In the genomic region with DNA sequence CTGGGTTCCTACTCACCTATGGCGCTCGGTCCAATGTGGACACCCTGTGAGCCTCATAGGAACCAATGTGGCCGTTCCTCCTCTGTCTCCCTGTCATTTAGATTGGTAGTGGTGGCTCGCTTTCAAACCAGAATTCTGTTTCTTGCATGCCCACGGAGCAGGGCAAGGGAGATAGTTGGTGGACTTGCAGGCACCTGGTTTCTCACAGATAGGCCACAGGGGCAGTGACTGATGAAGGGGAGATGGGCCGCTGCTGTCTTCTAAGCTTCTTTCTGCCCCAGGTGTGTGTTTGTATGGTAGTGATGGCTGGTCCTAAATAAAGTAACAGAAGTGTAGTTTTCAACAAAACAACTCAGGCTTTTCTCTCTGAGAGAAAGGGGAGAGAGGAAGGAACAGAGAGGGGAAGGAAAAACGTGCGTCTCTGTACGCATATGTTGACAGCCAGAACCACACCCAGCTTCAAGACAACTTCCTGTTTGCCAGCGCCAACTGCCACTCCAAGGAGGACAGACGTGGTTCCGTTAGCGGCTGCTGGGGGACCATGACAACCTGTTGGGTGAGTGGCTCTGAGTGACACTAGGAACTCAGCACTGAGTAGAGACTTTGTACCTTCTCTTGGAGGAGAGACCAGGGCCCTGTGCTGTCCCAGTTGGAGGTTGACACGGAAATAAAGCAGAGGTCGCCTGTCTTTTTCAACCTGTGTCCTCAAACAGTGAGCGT, we compare ENCODE assay signal across 9 mouse cellular contexts.
DNase-seq lines count a peak whose midpoint lies in the region; ATAC-seq and TF ChIP-seq lines count a peak whose summit lies in the region.
"Had no signal": no experiment of that assay in that cellular context is flagged by ENCODE, and none has a peak within 500 bp of the region (broad histone marks: within the 10 kb centered on the region; RNA-seq: fewer than 3 reads in every experiment).

No protein-coding gene starts in this region.

- TF ChIP-seq CTCF in lung, embryonic 14.5 days (IDR thresholded peaks at IDR 0.05; ENCODE audit: low read depth): no peak

- H3K4me2 ChIP-seq in limb, embryonic 12.5 days: no peak overlapping the region
- peak overlapping the region; percentile 46 for H3K4me2 ChIP-seq in lung, embryonic 14.5 days
- peak overlapping the region; percentile 37 for H3K4me2 ChIP-seq in stomach, embryonic 15.5 days

- H3K9ac ChIP-seq in limb, embryonic 12.5 days (replicated peaks): 0 out of 2 replicates have a peak overlapping the region, but pooled peaks have one; percentile 44
- no peak overlapping the region for H3K9ac ChIP-seq in lung, embryonic 14.5 days
- H3K9ac ChIP-seq in stomach, embryonic 15.5 days: no peak overlapping the region

- H3K27me3 ChIP-seq in limb, embryonic 12.5 days: no peaks in the 10 kb centered on the region
- H3K27me3 ChIP-seq in limb, embryonic 10.5 days (ENCODE audit: low read depth, poor library complexity, severe bottlenecking): no peaks in the 10 kb centered on the region
- no peaks in the 10 kb centered on the region for H3K27me3 ChIP-seq in lung, embryonic 14.5 days (ENCODE audit: insufficient read depth, low read length)
- H3K27me3 ChIP-seq in stomach, embryonic 15.5 days (replicated peaks): no peaks in the 10 kb centered on the region
- H3K27me3 ChIP-seq: limb, embryonic 13.5 days had no signal

- H3K4me1 ChIP-seq in limb, embryonic 12.5 days (replicated peaks): peaks cover 8% of the 10 kb centered on the region
- H3K4me1 ChIP-seq in limb, embryonic 10.5 days: peaks cover 10% of the 10 kb centered on the region
- no peaks in the 10 kb centered on the region for H3K4me1 ChIP-seq in lung, embryonic 14.5 days (ENCODE audit: insufficient read depth)
- H3K4me1 ChIP-seq in stomach, embryonic 15.5 days: peaks cover 5% of the 10 kb centered on the region; the same call in 1 of the 2 replicates

- DNase-seq in limb, embryonic 10.5 days (ENCODE audit: low spot score): no peak
- peak; percentile 28 to 31 for DNase-seq in heart, postnatal 14 days
- DNase-seq in lung, embryonic 14.5 days: peak; percentile 26
- DNase-seq in retina, postnatal 1 day: no peak
- no peak for DNase-seq in frontal cortex, postnatal 25 days (ENCODE audit: low spot score in 2 of 2)

- intact Hi-C loops in heart, postnatal 14 days (cut with DNase I): no loop called here

- ATAC-seq in limb, embryonic 12.5 days (ENCODE audit: insufficient number of reproducible peaks, insufficient read depth, low FRiP score, low TSS enrichment, low read depth): no peak
- no peak for ATAC-seq in lung, embryonic 14.5 days (ENCODE audit: insufficient read depth)
- peak; percentile 37; the same call in 1 of the 2 replicates for ATAC-seq in stomach, embryonic 15.5 days (ENCODE audit: insufficient read depth, low FRiP score, low read depth)
- ATAC-seq in cerebellum, adult (ENCODE audit: insufficient number of reproducible peaks, low FRiP score, low TSS enrichment): no peak

- H3K9me3 ChIP-seq in limb, embryonic 12.5 days: no peaks in the 10 kb centered on the region
- H3K9me3 ChIP-seq in limb, embryonic 10.5 days (replicated peaks): no peaks in the 10 kb centered on the region
- no peaks in the 10 kb centered on the region for H3K9me3 ChIP-seq in lung, embryonic 14.5 days (ENCODE audit: low read depth, low read length)
- H3K9me3 ChIP-seq in stomach, embryonic 15.5 days: no peaks in the 10 kb centered on the region
- H3K9me3 ChIP-seq: limb, embryonic 13.5 days had no signal

- no peak overlapping the region for H3K27ac ChIP-seq in limb, embryonic 12.5 days
- no peak overlapping the region for H3K27ac ChIP-seq in limb, embryonic 10.5 days
- no peak overlapping the region for H3K27ac ChIP-seq in lung, embryonic 14.5 days (ENCODE audit: low read depth)
- H3K27ac ChIP-seq in stomach, embryonic 15.5 days: peak overlapping the region; percentile 54; the same call in 1 of the 2 replicates
- H3K27ac ChIP-seq: limb, embryonic 13.5 days had no signal

- H3K36me3 ChIP-seq in limb, embryonic 12.5 days: no peaks in the 10 kb centered on the region
- H3K36me3 ChIP-seq in limb, embryonic 10.5 days: no peaks in the 10 kb centered on the region
- H3K36me3 ChIP-seq in lung, embryonic 14.5 days (ENCODE audit: insufficient read depth): no peaks in the 10 kb centered on the region
- no peaks in the 10 kb centered on the region for H3K36me3 ChIP-seq in stomach, embryonic 15.5 days
- H3K36me3 ChIP-seq: limb, embryonic 13.5 days had no signal

- H3K4me3 ChIP-seq in limb, embryonic 12.5 days (replicated peaks): no peak overlapping the region
- H3K4me3 ChIP-seq in limb, embryonic 10.5 days: no peak overlapping the region
- no peak overlapping the region for H3K4me3 ChIP-seq in lung, embryonic 14.5 days (ENCODE audit: low read depth, low read length)
- no peak overlapping the region for H3K4me3 ChIP-seq in stomach, embryonic 15.5 days (replicated peaks)
- H3K4me3 ChIP-seq: limb, embryonic 13.5 days had no signal

- 83% methylated on average over 16 of the region's 16 CpGs for WGBS in limb, embryonic 12.5 days
- 81% methylated on average over 16 of the region's 16 CpGs for WGBS in limb, embryonic 10.5 days
- WGBS in lung, embryonic 14.5 days: 71% methylated on average over 16 of the region's 16 CpGs
- WGBS in stomach, embryonic 15.5 days: 69% methylated on average over 16 of the region's 16 CpGs

Comparison
In these comparisons a context has a peak if more than half of its experiments do, and no peak if none do; other contexts are left out.
1. DNase-seq: peak in heart, postnatal 14 days (2 of 2) and lung, embryonic 14.5 days (single experiment); none in limb, embryonic 10.5 days (single experiment), retina, postnatal 1 day (single experiment) and frontal cortex, postnatal 25 days (0 of 2).